Mouse (Mus musculus) neutrophil, adult 65 days (primary cell): ENCODE data around the gene Galnt10. TPM values are rescaled to one million over a fixed set of nuclear protein-coding genes. Genes with fewer than 3 reads are reported as not detected.

Experiments used
- total RNA-seq: library from RNA; stranded (reverse); gene quantifications from 2 replicates; pipeline ENCODE4 v1.2.4, GENCODE M21; 2023

Gene Galnt10
- 13.8 and 15.6 TPM in 2 replicates for total RNA-seq

DNA sequence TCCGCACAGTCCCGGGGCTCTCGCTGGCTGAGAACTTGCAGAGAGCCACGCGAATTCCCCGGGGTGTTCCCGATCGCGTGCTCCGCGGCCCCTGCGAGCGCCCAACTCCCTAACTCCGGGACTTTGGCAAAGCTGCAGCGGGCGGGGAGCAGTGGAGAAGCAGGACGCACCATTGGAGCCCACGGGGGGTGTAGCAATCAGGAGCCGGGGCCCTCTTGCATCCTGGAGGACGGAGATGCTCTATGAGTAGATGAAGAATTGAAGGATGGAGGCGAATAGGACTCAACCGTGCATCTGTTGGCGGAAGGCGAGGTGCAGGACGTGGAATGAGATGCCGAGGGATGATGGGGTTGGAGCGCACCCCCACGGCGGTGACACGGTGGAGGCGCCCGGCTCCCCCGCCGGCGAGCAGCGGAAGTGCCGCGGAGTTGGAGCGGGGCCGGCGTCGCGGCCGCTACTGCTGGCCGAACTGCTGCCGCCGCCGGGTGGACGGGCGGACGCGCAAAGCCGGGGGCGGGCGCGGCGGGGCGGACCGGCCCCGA, at the start of gene Galnt10:
Gene Galnt10 (plus strand): TSS at position 425 of the 542 bp plus-strand sequence.

GRCm38 (mm10) chr11:57800971-57801765, 155.9 kb downstream of the Galnt10 start, which contains the start of gene Sap30l:
TSS of gene Sap30l (plus strand) at chr11:57801637.

GRCm38 (mm10) chr11:57832552-57833201, 187.4 kb downstream of the Galnt10 start, which contains the start of gene Hand1:
TSS of gene Hand1 (minus strand) at chr11:57832818.

Other genes with a start within 250 kb of the Galnt10 start
- gene Fam114a2, start 126.8 kb upstream of the Galnt10 start, total RNA-seq, result 27.3 and 32.9 TPM in 2 replicates
- gene Mfap3, start 126.8 kb upstream of the Galnt10 start, total RNA-seq, result 30.9 and 37.2 TPM in 2 replicates
- gene Sap30l, start 156.2 kb downstream of the Galnt10 start, total RNA-seq, result 22.4 and 24.8 TPM in 2 replicates
- not detected in 2 replicates for gene Hand1, start 187.4 kb downstream of the Galnt10 start, total RNA-seq